Mouse (Mus musculus) cortical plate, adult 2 months (tissue): ENCODE data around the gene Eif5. TPM values are rescaled to one million over a fixed set of nuclear protein-coding genes. Genes with fewer than 3 reads are reported as not detected.
"Not testable (repeated sequence)": the region's sequence is repeated elsewhere in the genome, so short reads cannot be mapped to it uniquely, and the experiment has no call there.

ENCODE experiments used
- H3K27ac ChIP-seq: fragments of 200-500 bp; 2 replicates; pipeline ENCODE4 v1.5.1; 2012; ENCODE audit warnings: low read length, control low read depth, inconsistent platforms; ENCODE audit not compliant: insufficient read depth
- H3K4me1 ChIP-seq: fragments of 200-500 bp; 2 replicates; pipeline ENCODE4 v1.6.1; 2011; ENCODE audit warnings: low read length; ENCODE audit not compliant: control insufficient read depth, insufficient read depth
- H3K4me3 ChIP-seq: fragments of 200-500 bp; 2 replicates; pipeline ENCODE4 v1.5.1; 2011; ENCODE audit warnings: mild to moderate bottlenecking, low read length, control low read depth; ENCODE audit not compliant: insufficient read depth
- CTCF ChIP-seq: fragments of 200-500 bp; IDR thresholded peaks from 2 replicates; pipeline ENCODE4 v1.5.1; 2011; ENCODE audit warnings: mild to moderate bottlenecking, control low read depth, low read length; ENCODE audit not compliant: insufficient read depth; ENCODE audit errors: extremely low read depth
- POLR2A ChIP-seq: fragments of 200-500 bp; IDR thresholded peaks from 2 replicates; pipeline ENCODE4 v1.6.1; 2011; ENCODE audit warnings: mild to moderate bottlenecking, low read length, control low read depth; ENCODE audit not compliant: insufficient read depth; ENCODE audit errors: extremely low read depth
- polyA plus RNA-seq: library from polyadenylated mRNA; depleted of rRNA; stranded (reverse); fragments of >200 nt; gene quantifications from 2 replicates; pipeline ENCODE4 v1.2.3, GENCODE M21; 2012

Eif5 gene
- polyA plus RNA-seq, 1 experiment = 149 TPM

- Histone ChIP-seq H3K27ac (no peak overlapping the region), H3K4me1 (no peaks in the 10 kb centered on the region), H3K4me3 (no peak overlapping the region)
- TF ChIP-seq POLR2A = no peak
- no peak for TF ChIP-seq CTCF
Measured at GRCm38 (mm10) chr12:111507962-111508361, 29.9 kb upstream of the Eif5 start.

GRCm38 (mm10) chr12:111508438-111508837 lies 29.4 kb upstream of the Eif5 start:
- H3K27ac ChIP-seq, H3K4me3 ChIP-seq, H3K4me1 ChIP-seq: not testable (repeated sequence)

- TF ChIP-seq CTCF (no peak), POLR2A (no peak)
- no peaks in the 10 kb centered on the region; the same call in 1 of the 2 replicates for H3K4me1 ChIP-seq
- no peak overlapping the region for H3K27ac ChIP-seq
- H3K4me3 ChIP-seq = no peak overlapping the region
Measured at GRCm38 (mm10) chr12:111512572-111513063, 25.2 kb upstream of the Eif5 start.

- Histone ChIP-seq H3K4me3 (no peak overlapping the region), H3K4me1 (no peaks in the 10 kb centered on the region; the same call in 1 of the 2 replicates), H3K27ac (no peak overlapping the region)
- TF ChIP-seq POLR2A (no peak), CTCF (no peak)
Measured at GRCm38 (mm10) chr12:111513673-111514072, 24.1 kb upstream of the Eif5 start.

- Histone ChIP-seq H3K4me1 (no peaks in the 10 kb centered on the region; the same call in 1 of the 2 replicates), H3K4me3 (no peak overlapping the region), H3K27ac (no peak overlapping the region)
- TF ChIP-seq POLR2A (no peak), CTCF (no peak)
Measured at GRCm38 (mm10) chr12:111514231-111514792, 23.5 kb upstream of the Eif5 start.

GRCm38 (mm10) chr12:111514874-111515649 lies 22.8 kb upstream of the Eif5 start:
- TF ChIP-seq CTCF (no peak), POLR2A (no peak)
- no peak overlapping the region for H3K27ac ChIP-seq
- H3K4me1 ChIP-seq = no peaks in the 10 kb centered on the region; the same call in none of the 2 replicates
- no peak overlapping the region for H3K4me3 ChIP-seq

GRCm38 (mm10) chr12:111515920-111516319 lies 21.9 kb upstream of the Eif5 start:
- TF ChIP-seq CTCF (no peak), POLR2A (no peak)

GRCm38 (mm10) chr12:111516826-111517225 lies 21.0 kb upstream of the Eif5 start:
- Histone ChIP-seq H3K4me3 (no peak overlapping the region), H3K4me1 (no peaks in the 10 kb centered on the region; the same call in none of the 2 replicates), H3K27ac (no peak overlapping the region)
- TF ChIP-seq POLR2A = no peak
- no peak for TF ChIP-seq CTCF

More at GRCm38 (mm10) chr12:111515920-111516319, 21.9 kb upstream of the Eif5 start:
- H3K27ac ChIP-seq = no peak overlapping the region
- no peaks in the 10 kb centered on the region; the same call in none of the 2 replicates for H3K4me1 ChIP-seq
- H3K4me3 ChIP-seq = no peak overlapping the region

GRCm38 (mm10) chr12:111517901-111518300 lies 19.9 kb upstream of the Eif5 start:
- no peak for TF ChIP-seq POLR2A
- Histone ChIP-seq H3K4me3 (no peak overlapping the region), H3K27ac (no peak overlapping the region), H3K4me1 (no peaks in the 10 kb centered on the region; the same call in none of the 2 replicates)

- no peaks in the 10 kb centered on the region; the same call in none of the 2 replicates for H3K4me1 ChIP-seq
- H3K4me3 ChIP-seq = no peak overlapping the region
- TF ChIP-seq CTCF (no peak), POLR2A (no peak)
- H3K27ac ChIP-seq = no peak overlapping the region
Measured at GRCm38 (mm10) chr12:111518391-111518790, 19.4 kb upstream of the Eif5 start.
